Mouse (Mus musculus) kidney, postnatal 4 days (tissue): ENCODE results near the gene Elfn2.
A peak's percentile ranks its signal among the peaks of the same experiment; 100 is the strongest.

ENCODE experiments used
- DNase-seq, 2 experiments: peaks; one replicate each; pipeline ENCODE4 v3.0.0; 2021; ENCODE audit warnings: mixed read lengths in 2 of 2

Gene Elfn2

GRCm38 (mm10) chr15:78680291-78680690 is 38.3 kb downstream of the Elfn2 start:
- DNase-seq, result no peak

- DNase-seq, result no peak
Observed at GRCm38 (mm10) chr15:78677708-78678107, 40.9 kb downstream of the Elfn2 start.

GRCm38 (mm10) chr15:78677015-78677414 is 41.6 kb downstream of the Elfn2 start:
- DNase-seq, result no peak

- DNase-seq, result no peak
Observed at GRCm38 (mm10) chr15:78674912-78675412, 43.6 kb downstream of the Elfn2 start.

GRCm38 (mm10) chr15:78673436-78673835 is 45.1 kb downstream of the Elfn2 start:
- no peak for DNase-seq

- peak; percentile 66 to 77 for DNase-seq
Observed at GRCm38 (mm10) chr15:78670341-78670740, 48.2 kb downstream of the Elfn2 start.

GRCm38 (mm10) chr15:78669221-78669871 is 49.2 kb downstream of the Elfn2 start:
- no peak for DNase-seq

GRCm38 (mm10) chr15:78664268-78664667 is 54.3 kb downstream of the Elfn2 start:
- peak; percentile 23 to 37 for DNase-seq

GRCm38 (mm10) chr15:78651169-78651568 is 67.4 kb downstream of the Elfn2 start:
- DNase-seq, result no peak

- no peak for DNase-seq
Observed at GRCm38 (mm10) chr15:78647746-78648145, 70.8 kb downstream of the Elfn2 start.

GRCm38 (mm10) chr15:78644606-78645005 is 74.0 kb downstream of the Elfn2 start:
- no peak for DNase-seq

- DNase-seq, result no peak
Observed at GRCm38 (mm10) chr15:78643633-78644032, 74.9 kb downstream of the Elfn2 start.

- peak; percentile 52 to 69 for DNase-seq
Observed at GRCm38 (mm10) chr15:78635231-78635630, 83.3 kb downstream of the Elfn2 start.

GRCm38 (mm10) chr15:78634095-78634737 is 84.4 kb downstream of the Elfn2 start:
- peak; percentile 33 to 54 for DNase-seq

GRCm38 (mm10) chr15:78633413-78633812 is 85.2 kb downstream of the Elfn2 start:
- DNase-seq, result no peak

GRCm38 (mm10) chr15:78632387-78632786 is 86.2 kb downstream of the Elfn2 start:
- DNase-seq, result no peak

- DNase-seq, result no peak
Observed at GRCm38 (mm10) chr15:78626285-78626684, 92.3 kb downstream of the Elfn2 start.

- DNase-seq, result peak; percentile 23 to 51
Observed at GRCm38 (mm10) chr15:78624961-78625360, 93.6 kb downstream of the Elfn2 start.

GRCm38 (mm10) chr15:78624431-78624950 is 94.1 kb downstream of the Elfn2 start:
- peak; percentile 76 to 84 for DNase-seq

GRCm38 (mm10) chr15:78623426-78623825 is 95.1 kb downstream of the Elfn2 start:
- DNase-seq, result peak; percentile 87
